Mouse (Mus musculus): ENCODE results near the gene Ankrd52. TPM values are rescaled to one million over a fixed set of nuclear protein-coding genes. Genes with fewer than 3 reads are reported as not detected.
A peak's percentile ranks its signal among the peaks of the same experiment; 100 is the strongest.

Gene Ankrd52
- polyA plus RNA-seq, 1 experiment from 2014 or later, result 9.3 TPM

- Histone ChIP-seq H3K4me2 (peak overlapping the region; percentile 97), H3K36me3 (peaks cover 43% of the 10 kb centered on the region), H3K27ac (peak overlapping the region; percentile 88), H3K4me1 (peaks cover 57% of the 10 kb centered on the region), H3K9ac (peak overlapping the region; percentile 95), H3K9me3 (replicated peaks) (no peaks in the 10 kb centered on the region), H3K4me3 (peak overlapping the region; percentile 98), H3K27me3 (replicated peaks) (no peaks in the 10 kb centered on the region)
- ATAC-seq, result peak; percentile 87
- 7% methylated on average over 36 of the region's 36 CpGs for WGBS (ENCODE audit: insufficient replicate concordance)
Observed at GRCm38 (mm10) chr10:128409692-128410559, 33.0 kb downstream of the Ankrd52 start.

- peaks cover 46% of the 10 kb centered on the region for H3K36me3 ChIP-seq
- no peak for ATAC-seq
- H3K9me3 ChIP-seq (replicated peaks), result no peaks in the 10 kb centered on the region
- 26% methylated on average over 4 of the region's 4 CpGs for WGBS (ENCODE audit: insufficient replicate concordance)
- peak overlapping the region; percentile 97 for H3K4me2 ChIP-seq
- H3K27ac ChIP-seq, result peak overlapping the region; percentile 88
- peak overlapping the region; percentile 95 for H3K9ac ChIP-seq
- peak overlapping the region; percentile 98 for H3K4me3 ChIP-seq
- peaks cover 61% of the 10 kb centered on the region for H3K4me1 ChIP-seq
- no peaks in the 10 kb centered on the region for H3K27me3 ChIP-seq (replicated peaks)
Observed at GRCm38 (mm10) chr10:128410560-128410845, 33.6 kb downstream of the Ankrd52 start.

GRCm38 (mm10) chr10:128411211-128412054, 34.5 kb downstream of the Ankrd52 start, which contains the start of the genes Nabp2 and Rnf41:
TSS of gene Nabp2 (minus strand) at chr10:128411492.
TSS of gene Rnf41 (plus strand) at chr10:128411657.
- H3K4me2 ChIP-seq, result peak within 1 kb of the TSS; percentile 97
- peak; percentile 85 for ATAC-seq
- peak within 1 kb of the TSS; percentile 98 for H3K4me3 ChIP-seq
- peaks cover 46% of the 10 kb centered on the region for H3K36me3 ChIP-seq
- H3K9me3 ChIP-seq (replicated peaks), result no peaks in the 10 kb centered on the region
- H3K27ac ChIP-seq, result peak within 1 kb of the TSS; percentile 88
- peaks cover 68% of the 10 kb centered on the region for H3K4me1 ChIP-seq
- WGBS (ENCODE audit: insufficient replicate concordance), result under 1% methylated on average over 50 of the region's 50 CpGs
- H3K9ac ChIP-seq, result peak within 1 kb of the TSS; percentile 95
- no peaks in the 10 kb centered on the region for H3K27me3 ChIP-seq (replicated peaks)

- Histone ChIP-seq H3K4me2 (peak overlapping the region; percentile 97), H3K36me3 (peaks cover 46% of the 10 kb centered on the region), H3K27ac (peak overlapping the region; percentile 88), H3K9ac (peak overlapping the region; percentile 95), H3K4me1 (peaks cover 68% of the 10 kb centered on the region), H3K9me3 (replicated peaks) (no peaks in the 10 kb centered on the region), H3K4me3 (peak overlapping the region; percentile 98), H3K27me3 (replicated peaks) (no peaks in the 10 kb centered on the region)
- ATAC-seq, result no peak
- 3% methylated on average over 14 of the region's 14 CpGs for WGBS (ENCODE audit: insufficient replicate concordance)
Observed at GRCm38 (mm10) chr10:128412055-128412381, 35.1 kb downstream of the Ankrd52 start.

GRCm38 (mm10) chr10:128412558-128412957, 35.6 kb downstream of the Ankrd52 start:
- H3K4me2 ChIP-seq, result peak overlapping the region; percentile 97
- WGBS (ENCODE audit: insufficient replicate concordance), result 14% methylated on average over 1 of the region's 1 CpGs
- H3K9me3 ChIP-seq (replicated peaks), result no peaks in the 10 kb centered on the region
- no peak for ATAC-seq
- H3K9ac ChIP-seq, result peak overlapping the region; percentile 95
- H3K4me3 ChIP-seq, result peak overlapping the region; percentile 98
- peaks cover 48% of the 10 kb centered on the region for H3K36me3 ChIP-seq
- H3K27ac ChIP-seq, result peak overlapping the region; percentile 28; the same call in 1 of the 2 replicates
- H3K4me1 ChIP-seq, result peaks cover 68% of the 10 kb centered on the region
- no peaks in the 10 kb centered on the region for H3K27me3 ChIP-seq (replicated peaks)

- peaks cover 63% of the 10 kb centered on the region for H3K4me1 ChIP-seq
- peak overlapping the region; percentile 28; the same call in 1 of the 2 replicates for H3K27ac ChIP-seq
- H3K27me3 ChIP-seq (replicated peaks), result no peaks in the 10 kb centered on the region
- H3K4me3 ChIP-seq, result peak overlapping the region; percentile 98; the same call in 1 of the 2 replicates
- no peak for ATAC-seq
- H3K4me2 ChIP-seq, result peak overlapping the region; percentile 97
- H3K9ac ChIP-seq, result 0 out of 2 replicates have a peak overlapping the region, but pooled peaks have one; percentile 95
- H3K36me3 ChIP-seq, result peaks cover 49% of the 10 kb centered on the region
- 57% methylated on average over 1 of the region's 1 CpGs for WGBS (ENCODE audit: insufficient replicate concordance)
- no peaks in the 10 kb centered on the region for H3K9me3 ChIP-seq (replicated peaks)
Observed at GRCm38 (mm10) chr10:128413076-128413475, 36.2 kb downstream of the Ankrd52 start.

GRCm38 (mm10) chr10:128414848-128415247, 37.9 kb downstream of the Ankrd52 start:
- Histone ChIP-seq H3K27me3 (replicated peaks) (no peaks in the 10 kb centered on the region), H3K4me3 (no peak overlapping the region), H3K9ac (no peak overlapping the region), H3K4me2 (no peak overlapping the region), H3K4me1 (peaks cover 51% of the 10 kb centered on the region), H3K27ac (no peak overlapping the region), H3K9me3 (replicated peaks) (no peaks in the 10 kb centered on the region), H3K36me3 (peaks cover 62% of the 10 kb centered on the region)
- WGBS (ENCODE audit: insufficient replicate concordance), result 81% methylated on average over 5 of the region's 5 CpGs
- ATAC-seq, result no peak

- H3K9me3 ChIP-seq (replicated peaks), result no peaks in the 10 kb centered on the region
- no peak overlapping the region for H3K27ac ChIP-seq
- H3K4me3 ChIP-seq, result no peak overlapping the region
- H3K27me3 ChIP-seq (replicated peaks), result no peaks in the 10 kb centered on the region
- peaks cover 62% of the 10 kb centered on the region for H3K36me3 ChIP-seq
- no peak overlapping the region for H3K9ac ChIP-seq
- peaks cover 6% of the 10 kb centered on the region for H3K4me1 ChIP-seq
- 66% methylated on average over 5 of the region's 5 CpGs for WGBS (ENCODE audit: insufficient replicate concordance)
- ATAC-seq, result no peak
- H3K4me2 ChIP-seq, result no peak overlapping the region
Observed at GRCm38 (mm10) chr10:128422426-128422825, 45.5 kb downstream of the Ankrd52 start.

GRCm38 (mm10) chr10:128424604-128425003, 47.7 kb downstream of the Ankrd52 start:
- Histone ChIP-seq H3K4me3 (no peak overlapping the region), H3K9me3 (replicated peaks) (no peaks in the 10 kb centered on the region), H3K9ac (no peak overlapping the region), H3K27me3 (replicated peaks) (no peaks in the 10 kb centered on the region), H3K36me3 (peaks cover 56% of the 10 kb centered on the region), H3K27ac (peak overlapping the region; percentile 51; the same call in 1 of the 2 replicates), H3K4me1 (peaks cover 6% of the 10 kb centered on the region), H3K4me2 (peak overlapping the region; percentile 3; the same call in 1 of the 2 replicates)
- peak; percentile 51; the same call in 1 of the 2 replicates for ATAC-seq
- 10% methylated on average over 7 of the region's 7 CpGs for WGBS (ENCODE audit: insufficient replicate concordance)

GRCm38 (mm10) chr10:128425260-128425659, 48.3 kb downstream of the Ankrd52 start:
- Histone ChIP-seq H3K27ac (0 out of 2 replicates have a peak overlapping the region, but pooled peaks have one; percentile 51), H3K4me1 (peaks cover 6% of the 10 kb centered on the region), H3K27me3 (replicated peaks) (no peaks in the 10 kb centered on the region), H3K4me2 (no peak overlapping the region), H3K4me3 (no peak overlapping the region), H3K9me3 (replicated peaks) (no peaks in the 10 kb centered on the region), H3K36me3 (peaks cover 56% of the 10 kb centered on the region), H3K9ac (no peak overlapping the region)
- WGBS (ENCODE audit: insufficient replicate concordance), result 75% methylated on average over 3 of the region's 3 CpGs
- no peak for ATAC-seq

GRCm38 (mm10) chr10:128429052-128429451, 52.1 kb downstream of the Ankrd52 start:
- H3K27me3 ChIP-seq (replicated peaks), result no peaks in the 10 kb centered on the region
- no peak for ATAC-seq
- no peak overlapping the region for H3K4me2 ChIP-seq
- H3K9ac ChIP-seq, result no peak overlapping the region
- no peak overlapping the region for H3K4me3 ChIP-seq
- no peak overlapping the region for H3K27ac ChIP-seq
- H3K36me3 ChIP-seq, result peaks cover 45% of the 10 kb centered on the region
- H3K9me3 ChIP-seq (replicated peaks), result no peaks in the 10 kb centered on the region
- peaks cover 6% of the 10 kb centered on the region for H3K4me1 ChIP-seq
- 85% methylated on average over 5 of the region's 5 CpGs for WGBS (ENCODE audit: insufficient replicate concordance)

- 69% methylated on average over 4 of the region's 4 CpGs for WGBS (ENCODE audit: insufficient replicate concordance)
- peaks cover 49% of the 10 kb centered on the region for H3K36me3 ChIP-seq
- no peak overlapping the region for H3K4me2 ChIP-seq
- no peak overlapping the region for H3K4me3 ChIP-seq
- no peaks in the 10 kb centered on the region for H3K9me3 ChIP-seq (replicated peaks)
- H3K4me1 ChIP-seq, result peaks cover 2% of the 10 kb centered on the region
- H3K9ac ChIP-seq, result no peak overlapping the region
- ATAC-seq, result no peak
- H3K27me3 ChIP-seq (replicated peaks), result no peaks in the 10 kb centered on the region
- no peak overlapping the region for H3K27ac ChIP-seq
Observed at GRCm38 (mm10) chr10:128429454-128429853, 52.5 kb downstream of the Ankrd52 start.

Measured in liver, embryonic 12.5 days (tissue).